Mouse (Mus musculus): ENCODE data around the gene Tbcd. TPM values are rescaled to one million over a fixed set of nuclear protein-coding genes. Genes with fewer than 3 reads are reported as not detected.
A peak's percentile ranks its signal among the peaks of the same experiment; 100 is the strongest.

Tbcd gene
- total RNA-seq, 2 experiments from 2014 or later: 50.9 to 52.8 TPM

DNA sequence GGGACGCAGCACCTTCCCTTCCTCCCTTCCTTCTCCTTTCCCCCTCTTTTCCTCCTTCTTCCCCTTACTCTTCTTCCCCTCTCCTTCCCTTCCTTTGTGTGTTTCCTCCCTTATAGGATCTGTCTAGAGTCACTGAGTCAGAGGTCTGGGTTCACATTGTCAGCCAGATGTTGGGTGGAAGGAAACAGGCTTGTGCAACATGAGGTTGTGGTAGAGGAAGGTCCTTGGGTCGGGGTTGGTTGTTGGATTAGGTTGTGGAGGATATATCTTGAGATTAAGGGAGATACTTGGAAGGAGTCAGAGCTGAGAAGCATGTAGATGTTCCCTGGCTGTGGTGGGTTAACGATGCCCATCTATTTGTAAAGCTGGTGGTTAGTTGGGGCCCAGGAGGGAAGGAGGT is 23.1 kb downstream of the Tbcd start:
- no peak for DNase-seq (ENCODE audit: low spot score in 2 of 2)

DNA sequence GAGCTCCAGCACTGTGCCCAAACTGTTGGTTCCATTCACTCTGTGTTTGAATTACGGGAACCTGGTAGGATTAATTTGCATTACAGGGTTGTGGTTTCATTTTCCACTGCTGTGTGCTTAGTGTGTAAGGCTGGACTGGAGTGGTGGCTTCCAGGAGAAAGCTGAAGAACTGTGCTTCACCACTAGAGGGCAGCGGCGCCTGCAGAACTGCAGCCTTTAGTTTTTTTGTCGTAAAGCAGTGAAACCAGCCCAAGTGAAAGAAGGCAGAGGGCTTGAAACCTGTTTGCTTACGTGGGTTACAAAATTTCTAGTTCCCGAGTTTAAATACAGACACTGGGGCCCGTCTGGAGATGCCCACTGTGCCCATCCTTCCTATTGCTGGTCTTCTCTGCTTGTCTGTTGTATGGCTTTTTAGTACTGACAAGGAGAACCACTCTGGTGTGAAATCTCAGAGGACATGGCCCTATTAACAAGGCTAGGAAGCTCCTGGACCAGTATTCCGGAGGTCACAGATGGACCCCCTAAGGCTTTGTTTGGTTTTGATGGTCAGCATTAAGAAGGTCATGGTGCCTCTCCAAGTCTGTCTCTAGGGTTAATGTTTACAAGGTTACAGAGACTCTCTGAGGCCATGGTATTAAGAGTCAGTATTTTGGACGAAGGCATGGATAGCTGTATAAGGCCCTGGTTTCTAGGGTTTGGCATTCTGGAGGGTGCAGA is 24.1 kb downstream of the Tbcd start:
- peak; percentile 75 to 78 for DNase-seq (ENCODE audit: low spot score in 2 of 2)

- no peak for DNase-seq (ENCODE audit: low spot score in 2 of 2)
These were observed 27.9 kb downstream of the Tbcd start for GRCm38 (mm10) chr11:121479476-121480203.

DNA sequence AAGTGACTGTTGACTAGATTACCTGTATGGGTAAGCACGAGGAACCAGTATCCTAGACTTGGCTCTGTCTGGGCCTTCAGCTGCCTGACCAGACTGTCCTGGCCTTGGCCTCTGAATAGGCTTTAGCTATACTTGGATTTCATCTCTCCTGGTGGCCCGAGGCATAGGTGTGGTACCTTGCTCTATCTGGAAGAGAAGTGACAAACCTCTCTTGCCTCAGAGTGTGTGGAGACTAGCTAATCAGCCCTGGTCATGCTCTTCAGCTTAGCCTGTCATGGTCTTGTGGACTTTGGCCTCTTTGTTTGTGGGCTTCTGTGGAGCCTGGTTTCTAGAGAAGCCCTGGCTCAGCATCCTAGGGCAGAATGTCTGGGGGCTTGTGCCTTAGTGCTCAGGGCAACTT is 29.4 kb downstream of the Tbcd start:
- no peak for DNase-seq (ENCODE audit: low spot score in 2 of 2)

GRCm38 (mm10) chr11:121485882-121486281 is 34.1 kb downstream of the Tbcd start:
- no peak for DNase-seq (ENCODE audit: low spot score in 2 of 2)

DNA sequence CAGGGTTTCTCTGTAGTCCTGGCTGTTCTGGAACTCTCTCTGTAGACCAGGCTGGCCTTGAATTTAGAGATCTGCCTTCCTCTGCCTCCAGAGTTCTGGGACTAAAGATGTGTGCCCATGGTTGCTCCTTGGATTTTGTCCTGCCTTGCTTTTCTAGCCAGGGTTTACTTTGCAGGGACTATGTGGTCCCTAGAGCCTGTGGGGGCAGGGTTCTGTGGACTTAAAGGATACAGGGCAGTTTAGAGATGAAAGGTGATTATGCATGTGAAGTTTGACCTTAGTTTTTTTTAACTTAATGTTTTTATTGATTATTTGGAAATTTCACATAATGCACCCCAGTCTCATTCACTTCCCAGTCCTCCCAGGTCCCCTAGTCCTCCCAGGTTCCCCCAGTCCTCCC is 38.9 kb downstream of the Tbcd start:
- no peak for DNase-seq (ENCODE audit: low spot score in 2 of 2)

GRCm38 (mm10) chr11:121500595-121500994 is 48.8 kb downstream of the Tbcd start:
- DNase-seq (ENCODE audit: low spot score in 2 of 2): no peak

- no peak for DNase-seq (ENCODE audit: low spot score in 2 of 2)
These were observed 49.8 kb downstream of the Tbcd start for GRCm38 (mm10) chr11:121501525-121501924.

GRCm38 (mm10) chr11:121502000-121502860 is 50.5 kb downstream of the Tbcd start:
- no peak for DNase-seq (ENCODE audit: low spot score in 2 of 2)

- DNase-seq (ENCODE audit: low spot score in 2 of 2): no peak
These were observed 56.7 kb downstream of the Tbcd start for GRCm38 (mm10) chr11:121508478-121508877.

- DNase-seq (ENCODE audit: low spot score in 2 of 2): no peak
These were observed 58.9 kb downstream of the Tbcd start for GRCm38 (mm10) chr11:121510512-121511246.

GRCm38 (mm10) chr11:121512896-121513572 is 61.3 kb downstream of the Tbcd start:
- peak; percentile 25 to 51 for DNase-seq (ENCODE audit: low spot score in 2 of 2)

DNA sequence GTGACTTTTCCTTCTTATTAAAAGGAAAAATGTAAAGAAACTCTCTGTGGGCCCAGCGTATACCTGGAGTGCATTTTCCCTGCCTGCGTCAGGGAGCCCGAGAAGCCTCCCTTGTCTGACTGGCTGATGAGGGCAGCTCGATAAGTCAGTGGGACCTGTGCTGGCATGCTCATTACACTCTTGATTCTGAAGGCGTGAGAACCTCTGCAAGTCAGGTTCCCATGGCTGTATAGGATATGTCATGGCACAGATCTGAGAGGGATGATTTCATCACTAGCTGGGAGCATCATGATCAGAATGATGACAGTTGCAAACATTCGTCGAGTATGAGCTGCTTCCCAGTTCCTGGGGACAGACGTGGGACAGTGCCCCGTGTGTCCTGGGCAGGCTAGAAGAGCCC is 64.2 kb downstream of the Tbcd start:
- DNase-seq (ENCODE audit: low spot score in 2 of 2): no peak

GRCm38 (mm10) chr11:121516906-121517305 is 65.2 kb downstream of the Tbcd start:
- DNase-seq (ENCODE audit: low spot score in 2 of 2): no peak

DNA sequence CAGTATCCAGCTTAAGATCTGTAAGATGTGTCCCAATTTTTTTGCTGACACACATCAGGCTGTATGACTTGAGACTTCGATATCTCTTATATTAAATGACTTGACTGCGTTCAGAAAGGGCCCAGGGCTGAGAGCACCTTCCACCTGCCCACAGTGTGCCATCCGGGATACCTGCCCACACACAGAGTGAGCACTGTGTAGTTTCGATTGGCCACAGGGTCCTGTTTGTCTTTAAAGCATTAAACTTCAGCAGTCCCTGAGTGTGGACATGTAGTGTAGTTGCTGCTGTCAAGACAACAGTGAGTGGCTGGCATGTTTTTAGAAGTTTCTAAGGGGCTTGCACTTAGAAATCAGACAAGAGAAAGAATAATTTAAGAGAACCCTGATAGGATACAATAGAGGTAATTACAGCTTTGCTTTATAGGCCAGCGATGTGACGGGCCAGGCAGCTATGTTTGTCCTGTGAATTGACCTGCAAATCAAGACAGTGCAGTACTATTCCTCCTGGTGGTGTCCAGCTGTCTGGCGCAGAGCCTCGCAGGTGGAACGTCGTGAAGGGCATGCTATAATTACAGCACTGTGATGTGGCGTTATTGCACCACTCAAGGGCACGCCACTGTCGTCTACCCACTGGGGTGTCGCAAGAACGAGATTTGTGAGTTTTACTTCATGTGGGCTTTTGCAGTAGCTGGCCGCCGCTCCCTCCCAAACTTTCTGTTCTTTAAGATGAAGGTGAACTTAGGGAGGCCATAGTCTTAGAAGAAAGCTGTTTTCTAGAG is 66.1 kb downstream of the Tbcd start:
- DNase-seq (ENCODE audit: low spot score in 2 of 2): no peak

- DNase-seq (ENCODE audit: low spot score in 2 of 2): no peak
These were observed 67.4 kb downstream of the Tbcd start, which contains the start of gene Zfp750 for GRCm38 (mm10) chr11:121519131-121519530. Gene Zfp750, minus strand, starts transcription at chr11:121519333.

- DNase-seq (ENCODE audit: low spot score in 2 of 2): no peak
These were observed 68.0 kb downstream of the Tbcd start for GRCm38 (mm10) chr11:121519703-121520102.

DNA sequence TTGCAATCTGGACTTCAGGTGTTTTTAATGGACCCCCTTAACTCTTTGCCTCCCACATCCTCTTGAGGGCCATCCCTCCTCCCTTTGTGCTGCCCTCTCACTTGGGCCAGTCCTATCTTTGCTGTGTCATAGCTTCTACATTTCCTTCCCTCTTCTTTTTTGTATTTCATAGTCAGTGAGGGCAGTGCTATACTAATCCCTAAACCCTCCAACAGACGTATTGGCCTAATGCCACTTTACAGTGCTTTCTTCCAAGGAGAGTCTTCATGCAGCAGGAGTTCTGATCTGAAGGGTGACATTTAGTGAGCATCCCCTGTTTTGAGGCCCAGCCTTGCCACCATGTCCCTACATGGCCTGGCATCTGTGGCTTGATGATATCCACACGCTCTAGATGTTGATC is 69.0 kb downstream of the Tbcd start:
- no peak for DNase-seq (ENCODE audit: low spot score in 2 of 2)

- no peak for DNase-seq (ENCODE audit: low spot score in 2 of 2)
These were observed 70.5 kb downstream of the Tbcd start for GRCm38 (mm10) chr11:121522156-121522762.
